Mouse (Mus musculus): Measurements from ENCODE around the gene Stx6.

DNA sequence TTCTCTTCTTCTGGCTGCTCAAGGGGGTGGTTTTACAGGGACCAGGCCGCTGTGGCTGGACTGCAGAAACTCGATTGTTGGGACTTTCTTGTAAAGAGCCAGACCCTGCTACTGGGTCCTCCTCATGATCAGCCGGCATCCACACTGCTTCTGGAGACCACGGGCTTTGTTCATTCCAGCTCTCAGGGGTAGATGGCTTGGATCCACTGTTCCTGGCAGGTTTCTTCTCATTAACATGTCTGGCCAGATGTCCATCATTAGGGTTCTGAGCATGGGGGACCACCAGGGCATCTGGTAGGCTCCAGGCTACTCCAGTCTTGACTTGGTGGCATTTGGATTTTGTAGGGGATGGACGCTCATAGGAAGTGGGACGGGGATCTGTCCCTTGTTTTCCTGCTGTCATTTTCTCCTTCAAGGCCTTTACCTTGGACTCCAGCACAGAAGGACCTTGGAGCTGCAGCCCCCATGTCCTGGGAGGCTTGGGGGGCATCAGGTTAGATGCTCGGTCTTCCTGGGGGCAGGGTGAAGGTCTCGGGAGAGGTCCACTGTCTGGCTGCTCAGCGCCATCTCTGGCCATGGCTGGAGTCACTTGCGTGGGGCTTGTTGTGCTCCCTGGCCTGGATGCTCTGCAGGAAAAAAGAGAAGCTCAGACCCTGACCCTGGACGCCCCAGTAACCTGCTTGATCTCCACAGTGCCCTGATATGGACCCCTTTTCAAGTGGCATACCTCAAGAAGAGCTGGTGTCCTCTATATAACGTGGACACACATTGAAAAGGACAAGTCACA, 83.4 kb downstream of the Stx6 start:
- TF ChIP-seq CTCF (IDR thresholded peaks at IDR 0.05; ENCODE audit: low read depth, low read length) (no peak), POLR2A (IDR thresholded peaks at IDR 0.05; ENCODE audit: extremely low read depth, insufficient read depth, low read length) (no peak)
